Mouse (Mus musculus): ENCODE measurements around the gene Jaml. TPM values are rescaled to one million over a fixed set of nuclear protein-coding genes. Genes with fewer than 3 reads are reported as not detected.

Gene Jaml
- polyA plus RNA-seq, 1 experiment from 2014 or later: 0.24 TPM

DNA sequence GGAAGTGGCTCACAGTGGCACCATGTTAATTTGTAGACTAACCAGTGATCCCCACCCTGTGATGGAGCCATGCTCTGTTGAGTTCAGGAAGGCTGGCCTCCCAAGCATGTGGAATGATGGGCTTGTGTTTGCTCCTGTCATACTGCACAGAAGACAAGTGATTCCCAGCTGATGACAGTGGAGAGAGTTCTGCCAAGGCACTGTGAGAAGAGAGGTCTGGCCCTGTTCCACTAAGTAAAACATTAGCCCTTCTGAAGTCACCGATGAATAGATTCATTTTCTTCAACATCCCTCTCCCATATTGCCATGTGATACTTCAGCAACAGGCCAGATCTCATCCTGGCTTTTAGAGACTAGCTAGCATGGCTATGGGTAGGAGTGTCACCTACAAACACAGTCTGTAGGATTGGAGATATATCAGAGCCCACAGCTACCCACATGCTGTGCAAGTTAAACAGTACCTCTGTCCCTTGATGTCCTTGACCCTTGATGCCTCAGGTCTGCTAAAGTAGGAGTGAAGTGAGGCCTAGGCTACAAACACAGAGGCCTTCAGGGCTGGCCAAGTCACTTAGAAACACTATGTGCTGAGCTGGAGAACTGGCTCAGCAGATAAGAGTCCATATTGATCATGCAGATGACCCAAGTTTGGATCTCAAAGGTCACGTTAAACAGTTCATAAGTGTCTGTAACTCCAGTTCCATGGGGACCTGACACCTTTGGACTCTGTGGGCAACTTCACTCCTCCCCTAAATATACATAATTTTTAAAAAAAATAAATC lies 26.8 kb downstream of the Jaml start:
- no peaks in the 10 kb centered on the region for H3K36me3 ChIP-seq (ENCODE audit: control insufficient read depth, insufficient read depth, low read length)
- no peaks in the 10 kb centered on the region for H3K4me1 ChIP-seq (ENCODE audit: control insufficient read depth, insufficient read depth, low read length)
- no peak overlapping the region for H3K27ac ChIP-seq (replicated peaks; ENCODE audit: low read depth, low read length)
- ATAC-seq (ENCODE audit: low FRiP score, low TSS enrichment): no peak
- no peaks in the 10 kb centered on the region for H3K27me3 ChIP-seq (ENCODE audit: control insufficient read depth, insufficient read depth, low read length)
- H3K4me3 ChIP-seq (replicated peaks; ENCODE audit: low read depth, low read length): no peak overlapping the region
- no peak overlapping the region for H3K9ac ChIP-seq (replicated peaks; ENCODE audit: low read length)
- H3K9me3 ChIP-seq (ENCODE audit: control insufficient read depth, low read length): no peaks in the 10 kb centered on the region
- no peak for DNase-seq
- H3K4me2 ChIP-seq (ENCODE audit: low read length): no peak overlapping the region
- WGBS: 91% methylated on average over 2 of the region's 2 CpGs

DNA sequence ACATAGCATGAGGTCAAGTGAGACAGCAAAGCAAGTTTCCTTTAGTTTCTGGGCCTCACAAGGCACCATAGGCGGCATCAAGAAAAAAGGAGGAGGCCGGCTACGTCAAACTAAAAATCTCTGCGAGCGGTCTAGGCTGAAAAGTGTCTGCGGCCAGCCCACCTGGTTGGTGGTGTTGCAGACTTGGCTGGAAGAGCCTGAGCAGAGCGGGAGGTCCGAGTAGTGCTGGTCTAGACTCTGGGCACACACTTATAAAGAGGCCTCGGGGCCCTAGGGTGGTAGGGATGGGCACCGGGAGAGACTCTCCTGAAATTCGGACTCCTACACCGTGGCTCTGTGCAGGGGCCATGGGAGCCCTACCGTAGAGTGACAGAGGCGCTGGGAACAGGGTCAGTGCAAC lies 36.7 kb downstream of the Jaml start:
- under 1% methylated on average over 14 of the region's 14 CpGs for WGBS
- H3K27me3 ChIP-seq (ENCODE audit: control insufficient read depth, insufficient read depth, low read length): no peaks in the 10 kb centered on the region

DNA sequence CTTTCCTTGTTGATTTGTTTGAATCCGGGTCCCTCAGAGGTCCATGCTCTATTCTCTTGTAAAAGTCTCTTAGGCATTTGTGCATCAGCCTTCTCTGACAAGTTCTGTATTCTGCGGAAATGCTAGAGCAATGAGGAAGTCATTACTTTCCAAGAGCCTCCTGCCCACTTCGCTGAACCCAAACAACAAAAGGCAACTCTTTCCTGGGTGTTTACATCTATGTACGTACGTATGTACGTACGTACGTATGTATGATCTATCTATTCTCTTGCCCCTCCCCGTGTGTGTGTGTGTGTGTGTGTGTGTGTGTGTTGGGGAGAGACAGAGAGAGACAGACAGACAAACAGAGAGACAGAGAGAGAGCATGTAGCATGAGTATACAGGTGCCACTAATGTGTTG lies 37.8 kb downstream of the Jaml start:
- no peaks in the 10 kb centered on the region for H3K36me3 ChIP-seq (ENCODE audit: control insufficient read depth, insufficient read depth, low read length)
- no peak for ATAC-seq (ENCODE audit: low FRiP score, low TSS enrichment)
- H3K9ac ChIP-seq (replicated peaks; ENCODE audit: low read length): no peak overlapping the region
- H3K27me3 ChIP-seq (ENCODE audit: control insufficient read depth, insufficient read depth, low read length): no peaks in the 10 kb centered on the region
- no peak overlapping the region for H3K4me2 ChIP-seq (ENCODE audit: low read length)
- no peak for DNase-seq
- peaks cover 22% of the 10 kb centered on the region for H3K4me1 ChIP-seq (ENCODE audit: control insufficient read depth, insufficient read depth, low read length)
- no peaks in the 10 kb centered on the region for H3K9me3 ChIP-seq (ENCODE audit: control insufficient read depth, low read length)
- H3K27ac ChIP-seq (replicated peaks; ENCODE audit: low read depth, low read length): no peak overlapping the region
- WGBS: 75% methylated on average over 9 of the region's 9 CpGs
- H3K4me3 ChIP-seq (replicated peaks; ENCODE audit: low read depth, low read length): no peak overlapping the region

More for the DNA sequence above, 36.7 kb downstream of the Jaml start:
- Histone ChIP-seq H3K27ac (replicated peaks; ENCODE audit: low read depth, low read length) (peak overlapping the region; percentile 43; the same call in 1 of the 2 replicates), H3K4me2 (ENCODE audit: low read length) (peak overlapping the region; percentile 62), H3K36me3 (ENCODE audit: control insufficient read depth, insufficient read depth, low read length) (no peaks in the 10 kb centered on the region), H3K4me1 (ENCODE audit: control insufficient read depth, insufficient read depth, low read length) (peaks cover 18% of the 10 kb centered on the region), H3K9ac (replicated peaks; ENCODE audit: low read length) (peak overlapping the region; percentile 39; the same call in 1 of the 2 replicates), H3K4me3 (replicated peaks; ENCODE audit: low read depth, low read length) (peak overlapping the region; percentile 38), H3K9me3 (ENCODE audit: control insufficient read depth, low read length) (no peaks in the 10 kb centered on the region)
- ATAC-seq (ENCODE audit: low FRiP score, low TSS enrichment): no peak; the same call in 1 of the 2 replicates
- peak; percentile 88 for DNase-seq

DNA sequence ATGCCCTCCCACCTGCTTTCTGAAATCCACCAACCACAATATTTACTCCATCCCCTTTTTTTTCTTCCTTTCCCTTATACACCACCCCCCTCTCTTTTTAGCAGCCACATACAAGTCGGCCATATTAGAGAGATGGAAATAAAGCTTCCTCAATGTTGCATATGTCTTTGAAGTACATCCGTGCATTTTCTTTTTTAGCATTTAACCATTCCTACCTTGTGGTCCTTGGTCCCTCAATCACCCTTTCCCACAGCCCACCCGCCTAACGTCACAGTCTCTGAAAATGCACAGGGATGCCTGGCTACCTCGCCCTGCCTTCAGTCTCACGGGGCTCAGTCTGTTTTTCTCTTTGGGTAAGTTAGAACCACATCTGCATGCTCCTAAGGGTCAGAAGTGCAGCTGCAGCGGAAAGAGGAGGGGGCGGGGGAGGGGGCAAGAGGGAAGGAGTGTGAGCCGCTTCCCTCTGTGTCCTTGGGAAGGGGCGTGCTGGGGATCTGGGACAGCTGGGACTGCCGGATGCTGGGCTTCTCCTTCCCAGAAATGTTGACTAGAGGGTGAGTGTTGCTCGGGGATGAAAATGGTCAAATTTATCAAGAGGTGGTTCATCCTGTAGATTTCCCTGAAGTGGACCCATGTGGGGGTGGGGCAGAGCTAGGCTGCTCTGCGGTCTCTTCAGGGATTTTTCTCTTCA lies 38.9 kb downstream of the Jaml start, which contains the start of gene Scn2b:
Gene Scn2b, plus strand, starts transcription at position 42 of the 691 bp plus-strand sequence.
- ATAC-seq (ENCODE audit: low FRiP score, low TSS enrichment): peak; percentile 38; the same call in 1 of the 2 replicates
- no peaks in the 10 kb centered on the region for H3K27me3 ChIP-seq (ENCODE audit: control insufficient read depth, insufficient read depth, low read length)
- peak within 1 kb of the TSS; percentile 70 for H3K27ac ChIP-seq (replicated peaks; ENCODE audit: low read depth, low read length)
- peak; percentile 73 for DNase-seq
- H3K4me3 ChIP-seq (replicated peaks; ENCODE audit: low read depth, low read length): peak within 1 kb of the TSS; percentile 71
- WGBS: under 1% methylated on average over 13 of the region's 13 CpGs
- peak within 1 kb of the TSS; percentile 55 for H3K4me2 ChIP-seq (ENCODE audit: low read length)
- H3K36me3 ChIP-seq (ENCODE audit: control insufficient read depth, insufficient read depth, low read length): no peaks in the 10 kb centered on the region
- H3K9me3 ChIP-seq (ENCODE audit: control insufficient read depth, low read length): no peaks in the 10 kb centered on the region
- H3K4me1 ChIP-seq (ENCODE audit: control insufficient read depth, insufficient read depth, low read length): peaks cover 28% of the 10 kb centered on the region
- peak within 1 kb of the TSS; percentile 89 for H3K9ac ChIP-seq (replicated peaks; ENCODE audit: low read length)

DNA sequence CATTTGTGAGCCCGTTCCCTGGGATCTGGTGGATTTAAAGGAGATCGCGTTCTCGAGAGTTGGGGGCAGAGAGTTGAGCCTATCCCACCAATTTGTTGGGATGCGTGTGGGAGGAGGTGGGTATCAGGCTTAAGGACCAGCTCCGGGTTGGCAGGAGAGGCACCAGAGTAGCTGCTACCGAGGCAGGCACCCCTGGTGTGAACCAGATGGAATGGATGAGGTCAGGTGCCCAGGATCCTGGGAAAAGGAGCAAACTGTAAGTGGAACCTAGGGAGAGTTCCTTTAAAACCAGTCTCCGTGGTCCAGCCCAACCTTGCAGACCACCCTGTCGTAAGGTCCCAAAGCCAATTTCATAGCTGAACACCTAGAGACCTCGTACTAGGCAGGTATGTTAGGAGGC lies 39.6 kb downstream of the Jaml start:
- Histone ChIP-seq H3K27ac (replicated peaks; ENCODE audit: low read depth, low read length) (0 out of 2 replicates have a peak overlapping the region, but pooled peaks have one; percentile 70), H3K36me3 (ENCODE audit: control insufficient read depth, insufficient read depth, low read length) (no peaks in the 10 kb centered on the region), H3K4me2 (ENCODE audit: low read length) (peak overlapping the region; percentile 55), H3K9me3 (ENCODE audit: control insufficient read depth, low read length) (no peaks in the 10 kb centered on the region), H3K27me3 (ENCODE audit: control insufficient read depth, insufficient read depth, low read length) (no peaks in the 10 kb centered on the region), H3K9ac (replicated peaks; ENCODE audit: low read length) (peak overlapping the region; percentile 89), H3K4me3 (replicated peaks; ENCODE audit: low read depth, low read length) (peak overlapping the region; percentile 71), H3K4me1 (ENCODE audit: control insufficient read depth, insufficient read depth, low read length) (peaks cover 28% of the 10 kb centered on the region)
- no peak for ATAC-seq (ENCODE audit: low FRiP score, low TSS enrichment)
- 21% methylated on average over 10 of the region's 10 CpGs for WGBS
- peak; percentile 20 for DNase-seq

DNA sequence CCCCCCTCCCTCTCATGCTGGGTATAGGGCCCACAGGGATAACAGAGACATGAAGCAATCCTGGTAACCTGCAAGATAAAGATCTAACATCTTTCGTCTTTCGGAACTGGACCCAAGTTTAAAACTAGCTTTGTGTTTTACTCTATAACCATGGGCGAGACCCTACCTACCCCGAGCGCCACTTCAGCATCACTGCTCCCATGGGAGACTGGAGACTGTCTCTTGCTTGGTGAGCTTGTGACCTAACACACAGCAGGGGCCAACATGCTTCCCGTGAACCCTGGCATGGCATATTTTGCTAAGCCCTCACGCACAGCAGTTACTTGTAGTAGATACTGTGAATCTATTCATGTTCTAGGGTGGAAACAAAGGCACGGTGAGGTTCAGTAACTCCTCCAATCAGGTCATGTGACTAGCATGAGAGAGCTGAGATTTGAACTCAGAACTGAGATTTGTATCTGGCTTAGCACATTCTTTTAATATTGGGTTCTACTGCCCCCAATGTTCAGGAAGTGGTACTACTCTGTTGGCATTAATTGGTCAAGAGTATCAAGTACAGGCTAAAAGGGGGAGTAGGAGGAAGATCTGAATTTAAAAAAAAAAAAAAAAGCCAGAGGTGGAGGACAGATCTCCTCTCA lies 40.5 kb downstream of the Jaml start:
- no peak for ATAC-seq (ENCODE audit: low FRiP score, low TSS enrichment)
- no peak for DNase-seq
- Histone ChIP-seq H3K36me3 (ENCODE audit: control insufficient read depth, insufficient read depth, low read length) (no peaks in the 10 kb centered on the region), H3K27me3 (ENCODE audit: control insufficient read depth, insufficient read depth, low read length) (no peaks in the 10 kb centered on the region), H3K9me3 (ENCODE audit: control insufficient read depth, low read length) (no peaks in the 10 kb centered on the region), H3K4me1 (ENCODE audit: control insufficient read depth, insufficient read depth, low read length) (peaks cover 28% of the 10 kb centered on the region), H3K9ac (replicated peaks; ENCODE audit: low read length) (no peak overlapping the region; the same call in 1 of the 2 replicates), H3K27ac (replicated peaks; ENCODE audit: low read depth, low read length) (no peak overlapping the region), H3K4me3 (replicated peaks; ENCODE audit: low read depth, low read length) (peak overlapping the region; percentile 71), H3K4me2 (ENCODE audit: low read length) (peak overlapping the region; percentile 55)
- 92% methylated on average over 8 of the region's 8 CpGs for WGBS

DNA sequence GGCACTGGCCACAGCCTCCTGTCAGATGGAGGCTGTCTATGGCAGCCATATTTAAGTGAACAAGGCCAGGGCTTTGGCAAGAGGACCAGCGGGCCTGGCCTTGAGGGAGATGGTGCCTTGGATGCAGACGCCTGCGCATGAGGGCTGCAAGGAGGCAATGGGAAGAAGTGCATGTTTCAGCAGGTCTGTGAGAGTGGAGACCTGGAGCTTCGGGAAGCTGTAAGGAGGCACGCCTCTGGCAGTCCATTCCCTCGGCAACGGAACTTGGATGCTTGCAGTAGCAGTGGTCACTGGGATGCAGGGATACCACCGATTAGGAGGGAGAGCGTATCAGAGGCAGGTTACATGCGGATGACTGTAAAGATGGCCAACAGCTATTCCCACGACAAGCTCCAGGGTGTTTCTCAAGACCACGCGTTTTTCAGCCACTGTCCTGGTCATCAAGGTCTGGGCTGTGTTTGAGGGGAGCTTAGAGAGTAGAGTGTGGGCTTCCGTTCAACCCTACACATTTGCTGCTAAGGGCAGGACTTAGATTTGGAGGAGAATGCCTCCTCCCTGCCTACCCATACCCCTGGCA lies 41.1 kb downstream of the Jaml start:
- no peak overlapping the region for H3K4me2 ChIP-seq (ENCODE audit: low read length)
- no peaks in the 10 kb centered on the region for H3K27me3 ChIP-seq (ENCODE audit: control insufficient read depth, insufficient read depth, low read length)
- ATAC-seq (ENCODE audit: low FRiP score, low TSS enrichment) (no peak), DNase-seq (no peak)
- H3K36me3 ChIP-seq (ENCODE audit: control insufficient read depth, insufficient read depth, low read length): peaks cover under 1% of the 10 kb centered on the region; the same call in 1 of the 2 replicates
- H3K27ac ChIP-seq (replicated peaks; ENCODE audit: low read depth, low read length): no peak overlapping the region
- peaks cover 28% of the 10 kb centered on the region for H3K4me1 ChIP-seq (ENCODE audit: control insufficient read depth, insufficient read depth, low read length)
- no peak overlapping the region; the same call in 1 of the 2 replicates for H3K9ac ChIP-seq (replicated peaks; ENCODE audit: low read length)
- WGBS: 90% methylated on average over 14 of the region's 14 CpGs
- no peak overlapping the region for H3K4me3 ChIP-seq (replicated peaks; ENCODE audit: low read depth, low read length)
- H3K9me3 ChIP-seq (ENCODE audit: control insufficient read depth, low read length): no peaks in the 10 kb centered on the region

DNA sequence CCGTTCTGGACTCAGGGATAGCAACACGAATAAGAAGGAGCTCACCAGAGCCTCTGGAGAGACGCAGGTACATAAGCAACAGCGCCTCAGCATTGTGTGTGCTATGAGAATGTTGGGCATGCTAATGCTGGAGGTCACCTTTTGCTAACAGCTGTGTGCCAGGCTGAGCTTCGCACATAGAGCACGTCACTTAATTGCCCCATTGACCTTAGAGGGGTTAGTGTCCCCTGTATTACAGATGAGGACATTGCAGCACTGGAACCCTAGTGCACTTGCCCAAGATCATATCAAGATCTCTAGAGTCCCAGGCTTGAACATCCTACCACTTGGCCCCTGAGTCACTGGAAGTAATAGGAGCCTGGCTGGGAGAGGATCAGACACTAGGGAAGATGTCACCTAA lies 41.6 kb downstream of the Jaml start:
- Histone ChIP-seq H3K27me3 (ENCODE audit: control insufficient read depth, insufficient read depth, low read length) (no peaks in the 10 kb centered on the region), H3K4me2 (ENCODE audit: low read length) (no peak overlapping the region), H3K36me3 (ENCODE audit: control insufficient read depth, insufficient read depth, low read length) (peaks cover 6% of the 10 kb centered on the region), H3K4me3 (replicated peaks; ENCODE audit: low read depth, low read length) (no peak overlapping the region), H3K27ac (replicated peaks; ENCODE audit: low read depth, low read length) (no peak overlapping the region), H3K4me1 (ENCODE audit: control insufficient read depth, insufficient read depth, low read length) (peaks cover 28% of the 10 kb centered on the region), H3K9ac (replicated peaks; ENCODE audit: low read length) (no peak overlapping the region), H3K9me3 (ENCODE audit: control insufficient read depth, low read length) (no peaks in the 10 kb centered on the region)
- no peak for DNase-seq
- ATAC-seq (ENCODE audit: low FRiP score, low TSS enrichment): no peak
- WGBS: 89% methylated on average over 6 of the region's 6 CpGs

Measured in midbrain, embryonic 14.5 days (tissue).